Mouse (Mus musculus): ENCODE measurements around the gene Flt3l. TPM values are rescaled to one million over a fixed set of nuclear protein-coding genes. Genes with fewer than 3 reads are reported as not detected.
"Not testable (repeated sequence)": the region's sequence is repeated elsewhere in the genome, so short reads cannot be mapped to it uniquely, and the experiment has no call there.

The Flt3l gene
- polyA plus RNA-seq, 1 experiment, result 1.6 TPM

DNA sequence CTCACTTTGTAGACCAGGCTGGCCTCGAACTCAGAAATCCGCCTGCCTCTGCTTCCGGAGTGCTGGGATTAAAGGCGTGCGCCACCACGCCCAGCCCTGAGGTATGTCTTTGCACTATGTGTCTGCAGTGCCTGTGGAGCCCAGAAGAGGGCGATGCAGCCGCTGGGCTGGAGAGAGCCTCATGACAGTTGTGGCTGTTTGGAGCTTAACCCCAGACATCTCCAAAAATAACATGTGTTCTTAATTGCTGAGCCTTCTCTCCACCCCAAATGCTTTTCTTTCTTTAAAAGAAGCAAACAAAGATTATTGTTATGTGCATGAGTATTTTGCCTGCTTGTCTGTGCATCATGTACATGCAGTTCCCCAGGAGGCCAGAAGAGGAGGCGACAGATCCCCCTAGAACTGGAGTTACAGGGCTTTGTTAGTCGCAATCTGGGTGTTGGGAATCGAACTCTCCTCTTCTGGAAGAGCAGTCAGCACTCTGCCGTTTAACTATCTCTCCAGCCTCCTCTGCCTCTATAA is 18.8 kb upstream of the Flt3l start:
- Histone ChIP-seq H3K79me3 (ENCODE audit: low read depth) (no peaks in the 10 kb centered on the region), H3K4me3 (ENCODE audit: insufficient read depth, poor library complexity, severe bottlenecking) (no peak overlapping the region), H3K27me3 (ENCODE audit: control insufficient read depth, insufficient read depth, insufficient read length) (no peaks in the 10 kb centered on the region), H3K36me3 (ENCODE audit: control insufficient read depth, insufficient read depth) (no peaks in the 10 kb centered on the region), H3K79me2 (ENCODE audit: control insufficient read depth, insufficient read depth) (peaks cover 6% of the 10 kb centered on the region), H3ac (ENCODE audit: control insufficient read depth, insufficient read length, low read depth) (no peak overlapping the region)
- TF ChIP-seq CTCF (IDR thresholded peaks at IDR 0.05; ENCODE audit: control insufficient read depth, insufficient read depth, insufficient read length), result peak; percentile 28
- no peak for TF ChIP-seq FOSL1 (IDR thresholded peaks at IDR 0.05; ENCODE audit: insufficient read depth, low read length, poor library complexity, severe bottlenecking)

DNA sequence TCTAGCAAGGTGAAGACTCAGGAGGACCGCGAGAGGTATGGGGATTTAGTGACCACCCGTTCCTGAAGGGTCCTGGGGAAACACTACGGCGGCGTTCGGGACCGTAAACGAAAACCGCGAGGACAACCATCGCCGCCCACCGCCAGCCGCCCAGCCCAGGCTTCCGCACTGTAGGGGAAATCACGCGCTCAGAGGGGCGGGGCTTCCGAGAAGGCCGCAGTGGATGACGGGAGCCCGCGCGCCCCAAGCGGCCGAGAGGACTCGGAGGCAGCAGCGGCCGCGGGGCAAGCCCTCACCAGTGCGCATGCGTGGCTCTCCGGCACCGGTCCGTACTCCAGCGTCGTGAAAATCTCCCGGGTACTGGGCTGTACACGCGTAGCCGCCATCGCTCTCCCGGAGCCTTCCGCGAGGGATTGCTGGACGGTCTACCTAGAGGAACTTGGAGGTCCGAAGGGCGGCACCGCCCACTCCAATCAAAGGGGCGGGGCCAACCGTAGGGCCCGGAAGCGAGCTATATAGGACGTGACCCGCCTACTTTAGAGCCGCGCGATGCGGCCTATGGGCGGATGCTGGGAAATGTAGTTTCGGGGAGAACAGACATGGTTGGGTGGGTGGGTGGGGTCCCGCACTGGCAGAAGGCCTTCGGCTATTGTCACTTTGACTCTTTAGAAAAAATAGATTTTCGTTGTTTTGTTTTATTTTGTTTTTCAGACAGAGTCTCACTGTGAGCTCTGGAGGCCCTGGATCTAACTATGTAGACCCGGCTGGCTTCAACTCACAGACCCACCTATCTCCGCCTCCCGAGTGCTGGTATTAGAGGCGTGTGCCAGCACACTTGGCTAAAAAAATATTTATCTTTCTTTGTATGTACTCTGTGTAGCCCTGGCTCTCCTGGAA is 18.1 kb upstream of the Flt3l start, which contains the start of the genes Pih1d1 and Aldh16a1:
Pih1d1 (plus strand) TSS at position 208 of the 897 bp plus-strand sequence.
Aldh16a1 (minus strand) TSS at position 489 of the 897 bp plus-strand sequence.
- TF ChIP-seq CTCF (IDR thresholded peaks at IDR 0.05; ENCODE audit: control insufficient read depth, insufficient read depth, insufficient read length) (peak; percentile 50), MYOD1 (IDR thresholded peaks at IDR 0.05; ENCODE audit: control insufficient read depth, insufficient read length, low read depth) (no peak)
- Histone ChIP-seq H3K4me3 (ENCODE audit: insufficient read depth, poor library complexity, severe bottlenecking) (peak within 1 kb of the TSS; percentile 55), H3K79me2 (ENCODE audit: control insufficient read depth, insufficient read depth) (peaks cover 6% of the 10 kb centered on the region), H3K27me3 (ENCODE audit: control insufficient read depth, insufficient read depth, insufficient read length) (no peaks in the 10 kb centered on the region), H3ac (ENCODE audit: control insufficient read depth, insufficient read length, low read depth) (peak within 1 kb of the TSS; percentile 85), H3K79me3 (ENCODE audit: low read depth) (no peaks in the 10 kb centered on the region), H3K36me3 (ENCODE audit: control insufficient read depth, insufficient read depth) (no peaks in the 10 kb centered on the region)

DNA sequence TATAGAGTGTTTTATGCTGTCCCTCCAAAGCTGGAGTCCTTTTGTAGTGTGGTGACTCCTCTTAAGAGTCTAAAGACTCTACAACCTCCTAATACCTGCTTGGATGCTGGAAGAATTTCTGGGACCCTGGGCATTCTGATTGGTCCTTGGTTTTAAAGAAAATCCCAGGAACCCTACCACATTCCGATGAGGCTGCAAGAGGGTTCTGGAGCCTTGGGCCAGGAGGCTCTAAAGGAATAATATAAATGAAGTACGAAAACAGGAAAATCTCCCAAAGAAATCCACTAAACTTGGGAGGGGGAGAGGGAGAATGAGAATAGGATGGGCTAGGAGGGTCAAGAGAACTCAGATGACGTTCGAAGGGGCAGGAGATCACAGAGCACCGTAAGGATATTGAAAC is 17.4 kb upstream of the Flt3l start:
- Histone ChIP-seq H3ac (ENCODE audit: control insufficient read depth, insufficient read length, low read depth) (peak overlapping the region; percentile 85), H3K36me3 (ENCODE audit: control insufficient read depth, insufficient read depth) (no peaks in the 10 kb centered on the region)

DNA sequence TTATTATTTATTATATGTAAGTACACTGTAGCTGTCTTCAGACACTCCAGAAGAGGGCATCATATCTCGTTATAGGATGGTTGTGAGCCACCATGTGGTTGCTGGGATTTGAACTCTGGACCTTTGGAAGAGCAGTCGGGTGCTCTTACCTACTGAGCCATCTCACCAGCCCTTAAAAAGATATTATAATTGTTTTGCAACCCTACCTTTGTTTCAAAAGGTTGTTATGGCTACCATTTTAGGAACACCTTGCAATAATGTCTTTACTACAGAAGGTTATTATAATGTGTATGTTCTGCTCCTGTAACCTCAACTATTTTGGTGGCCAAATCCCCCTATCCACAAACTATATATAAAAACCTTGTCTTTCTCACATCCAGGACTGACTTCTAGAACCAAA is 16.8 kb upstream of the Flt3l start:
- H3K79me3 ChIP-seq (ENCODE audit: low read depth); H3K79me2 ChIP-seq (ENCODE audit: control insufficient read depth, insufficient read depth); H3K36me3 ChIP-seq (ENCODE audit: control insufficient read depth, insufficient read depth); H3ac ChIP-seq (ENCODE audit: control insufficient read depth, insufficient read length, low read depth); H3K27me3 ChIP-seq (ENCODE audit: control insufficient read depth, insufficient read depth, insufficient read length); H3K4me3 ChIP-seq (ENCODE audit: insufficient read depth, poor library complexity, severe bottlenecking): not testable (repeated sequence)

More for the DNA sequence above, 17.4 kb upstream of the Flt3l start:
- Histone ChIP-seq H3K27me3 (ENCODE audit: control insufficient read depth, insufficient read depth, insufficient read length) (no peaks in the 10 kb centered on the region), H3K79me3 (ENCODE audit: low read depth) (no peaks in the 10 kb centered on the region), H3K79me2 (ENCODE audit: control insufficient read depth, insufficient read depth) (peaks cover 6% of the 10 kb centered on the region), H3K4me3 (ENCODE audit: insufficient read depth, poor library complexity, severe bottlenecking) (peak overlapping the region; percentile 55)
- no peak for TF ChIP-seq CTCF (IDR thresholded peaks at IDR 0.05; ENCODE audit: control insufficient read depth, insufficient read depth, insufficient read length)
- TF ChIP-seq MAX (IDR thresholded peaks at IDR 0.05), result no peak
- TF ChIP-seq MYOD1 (IDR thresholded peaks at IDR 0.05; ENCODE audit: control insufficient read depth, insufficient read length, low read depth), result no peak

DNA sequence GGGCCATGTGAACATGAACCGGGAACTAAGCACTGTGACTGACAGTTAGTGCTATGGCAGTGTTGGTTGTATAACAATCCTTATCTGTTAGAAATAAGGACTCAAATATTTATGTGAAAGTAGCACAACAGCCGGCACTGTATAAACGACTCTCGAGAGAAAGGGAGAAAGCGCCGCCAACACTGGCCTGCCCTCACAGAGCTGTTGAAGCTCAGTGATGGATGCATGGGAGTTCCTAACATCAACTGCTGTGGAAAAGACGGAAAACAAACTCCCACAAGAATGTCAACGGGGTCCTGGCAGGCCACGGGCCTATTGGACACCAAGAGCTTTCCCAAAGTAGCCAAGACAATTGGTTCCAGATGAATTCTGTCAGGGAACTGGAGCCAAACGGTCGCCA is 15.1 kb upstream of the Flt3l start:
- H3K4me3 ChIP-seq (ENCODE audit: insufficient read depth, poor library complexity, severe bottlenecking), result no peak overlapping the region
- no peaks in the 10 kb centered on the region for H3K36me3 ChIP-seq (ENCODE audit: control insufficient read depth, insufficient read depth)
- no peaks in the 10 kb centered on the region for H3K27me3 ChIP-seq (ENCODE audit: control insufficient read depth, insufficient read depth, insufficient read length)
- peaks cover 6% of the 10 kb centered on the region for H3K79me2 ChIP-seq (ENCODE audit: control insufficient read depth, insufficient read depth)
- no peak overlapping the region for H3ac ChIP-seq (ENCODE audit: control insufficient read depth, insufficient read length, low read depth)
- no peaks in the 10 kb centered on the region for H3K79me3 ChIP-seq (ENCODE audit: low read depth)
- TF ChIP-seq CTCF (IDR thresholded peaks at IDR 0.05; ENCODE audit: control insufficient read depth, insufficient read depth, insufficient read length) (no peak), FOSL1 (IDR thresholded peaks at IDR 0.05; ENCODE audit: insufficient read depth, low read length, poor library complexity, severe bottlenecking) (no peak), MAX (IDR thresholded peaks at IDR 0.05) (no peak), CEBPB (IDR thresholded peaks at IDR 0.05; ENCODE audit: low read depth) (no peak), MYOD1 (IDR thresholded peaks at IDR 0.05; ENCODE audit: control insufficient read depth, insufficient read length, low read depth) (no peak)

DNA sequence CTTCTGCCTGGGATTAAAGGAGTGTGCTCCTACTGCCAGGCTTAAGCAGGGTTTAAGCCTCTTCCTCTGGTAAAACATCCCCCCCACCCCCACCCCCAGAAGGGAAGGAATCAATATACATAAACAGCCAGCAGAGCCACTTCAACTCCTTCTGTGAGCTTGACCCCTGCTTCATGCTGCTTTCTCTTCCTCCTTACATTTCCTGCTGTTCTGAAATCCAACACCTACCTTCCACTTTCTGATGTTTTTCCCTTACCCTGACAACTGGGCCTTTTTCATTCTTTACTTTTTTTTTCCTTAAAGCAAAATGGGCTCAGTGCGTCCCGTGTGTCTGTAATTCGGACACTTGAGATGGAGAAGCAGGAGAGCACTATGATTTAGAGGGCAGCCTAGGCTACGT is 14.1 kb upstream of the Flt3l start:
- TF ChIP-seq USF1 (IDR thresholded peaks at IDR 0.05; ENCODE audit: low read depth) (no peak), MYOG (IDR thresholded peaks at IDR 0.05; ENCODE audit: control insufficient read depth, extremely low read depth, insufficient read length) (no peak), FOSL1 (IDR thresholded peaks at IDR 0.05; ENCODE audit: insufficient read depth, low read length, poor library complexity, severe bottlenecking) (no peak), CEBPB (IDR thresholded peaks at IDR 0.05; ENCODE audit: low read depth) (no peak), MYOD1 (IDR thresholded peaks at IDR 0.05; ENCODE audit: control insufficient read depth, insufficient read length, low read depth) (no peak), CTCF (IDR thresholded peaks at IDR 0.05; ENCODE audit: control insufficient read depth, insufficient read depth, insufficient read length) (no peak), MAX (IDR thresholded peaks at IDR 0.05) (no peak)
- H3ac ChIP-seq (ENCODE audit: control insufficient read depth, insufficient read length, low read depth), result no peak overlapping the region
- peaks cover 6% of the 10 kb centered on the region for H3K79me2 ChIP-seq (ENCODE audit: control insufficient read depth, insufficient read depth)
- no peak overlapping the region for H3K4me3 ChIP-seq (ENCODE audit: insufficient read depth, poor library complexity, severe bottlenecking)
- H3K36me3 ChIP-seq (ENCODE audit: control insufficient read depth, insufficient read depth), result no peaks in the 10 kb centered on the region
- H3K27me3 ChIP-seq (ENCODE audit: control insufficient read depth, insufficient read depth, insufficient read length), result no peaks in the 10 kb centered on the region
- no peaks in the 10 kb centered on the region for H3K79me3 ChIP-seq (ENCODE audit: low read depth)
